22 mouse cellular contexts compared by ENCODE assay signal in genomic region chr6:146470378-146470777, GRCm38 (mm10).
"Had no signal": no experiment of that assay in that cellular context is flagged by ENCODE, and none has a peak within 500 bp of the region (broad histone marks: within the 10 kb centered on the region; RNA-seq: fewer than 3 reads in every experiment).

No protein-coding gene starts in this region.

- H3K9ac ChIP-seq: limb, embryonic 12.5 days; limb, embryonic 13.5 days; limb, embryonic 15.5 days; liver, embryonic 13.5 days; liver, embryonic 14.5 days; liver, embryonic 15.5 days; lung, embryonic 14.5 days; lung, embryonic 15.5 days; midbrain, embryonic 12.5 days; midbrain, embryonic 13.5 days; midbrain, embryonic 15.5 days had no signal

- DNase-seq: left cerebral cortex, postnatal 4 days; liver, embryonic 13.5 days; lung, embryonic 14.5 days; midbrain, embryonic 14.5 days had no signal

- H3K4me1 ChIP-seq: liver, embryonic 13.5 days; liver, embryonic 15.5 days; lung, embryonic 15.5 days; midbrain, embryonic 12.5 days; midbrain, embryonic 13.5 days; midbrain, embryonic 15.5 days had no signal

- H3K4me2 ChIP-seq: limb, embryonic 12.5 days; limb, embryonic 13.5 days; limb, embryonic 15.5 days; liver, embryonic 11.5 days; liver, embryonic 13.5 days; liver, embryonic 15.5 days; lung, embryonic 14.5 days; lung, embryonic 15.5 days; midbrain, embryonic 11.5 days; midbrain, embryonic 12.5 days; midbrain, embryonic 13.5 days; midbrain, embryonic 15.5 days had no signal

- H3K27ac ChIP-seq: left cerebral cortex, adult 2 months; limb, embryonic 10.5 days; limb, embryonic 13.5 days; limb, embryonic 15.5 days; liver, embryonic 13.5 days; liver, embryonic 14.5 days; liver, embryonic 15.5 days; lung, embryonic 15.5 days; macrophage; midbrain, embryonic 10.5 days; midbrain, embryonic 12.5 days; midbrain, embryonic 13.5 days; midbrain, embryonic 15.5 days had no signal

- H3K27me3 ChIP-seq: limb, embryonic 12.5 days; limb, embryonic 13.5 days; limb, embryonic 15.5 days; liver, embryonic 13.5 days; liver, embryonic 15.5 days; lung, embryonic 15.5 days; megakaryocyte, embryonic 14.5 days; midbrain, embryonic 12.5 days; midbrain, embryonic 13.5 days; midbrain, embryonic 15.5 days had no signal

- H3K9me3 ChIP-seq: limb, embryonic 10.5 days; limb, embryonic 15.5 days; liver, embryonic 13.5 days; liver, embryonic 15.5 days; lung, embryonic 15.5 days; megakaryocyte, embryonic 14.5 days; midbrain, embryonic 10.5 days; midbrain, embryonic 12.5 days; midbrain, embryonic 13.5 days; midbrain, embryonic 15.5 days had no signal

- H3K36me3 ChIP-seq: limb, embryonic 10.5 days; limb, embryonic 12.5 days; limb, embryonic 13.5 days; limb, embryonic 15.5 days; liver, embryonic 13.5 days; lung, embryonic 15.5 days; midbrain, embryonic 10.5 days; midbrain, embryonic 12.5 days; midbrain, embryonic 13.5 days; midbrain, embryonic 15.5 days had no signal

- ATAC-seq: midbrain, embryonic 13.5 days; midbrain, embryonic 15.5 days; midbrain, embryonic 16.5 days had no signal

- H3K4me3 ChIP-seq: left cerebral cortex, adult 2 months; limb, embryonic 10.5 days; limb, embryonic 12.5 days; limb, embryonic 13.5 days; limb, embryonic 15.5 days; liver, embryonic 13.5 days; liver, embryonic 15.5 days; lung, embryonic 15.5 days; megakaryocyte, embryonic 14.5 days; midbrain, embryonic 10.5 days; midbrain, embryonic 12.5 days; midbrain, embryonic 13.5 days; midbrain, embryonic 15.5 days; myocyte had no signal
